21 mouse cellular contexts compared by ENCODE assay signal in genomic region chr1:193649400-193649799, GRCm38 (mm10).
"Had no signal": no experiment of that assay in that cellular context is flagged by ENCODE, and none has a peak within 500 bp of the region (broad histone marks: within the 10 kb centered on the region; RNA-seq: fewer than 3 reads in every experiment).

No protein-coding gene starts in this region.

- H3K4me1 ChIP-seq: liver, embryonic 13.5 days; liver, embryonic 15.5 days; lung, embryonic 15.5 days; neural tube, embryonic 15.5 days had no signal

- H3K4me2 ChIP-seq: liver, embryonic 13.5 days; liver, embryonic 15.5 days; lung, embryonic 15.5 days; midbrain, embryonic 13.5 days; neural tube, embryonic 13.5 days; neural tube, embryonic 15.5 days had no signal

- H3K27ac ChIP-seq: liver, embryonic 13.5 days; liver, embryonic 15.5 days; lung, embryonic 15.5 days; midbrain, embryonic 10.5 days; midbrain, embryonic 13.5 days; neural tube, embryonic 13.5 days; neural tube, embryonic 15.5 days had no signal

- ATAC-seq: liver, postnatal 0 days; lung, postnatal 0 days; midbrain, embryonic 13.5 days; midbrain, embryonic 16.5 days had no signal

- H3K27me3 ChIP-seq: liver, embryonic 13.5 days; liver, embryonic 15.5 days; lung, embryonic 15.5 days; midbrain, embryonic 13.5 days; neural tube, embryonic 13.5 days; neural tube, embryonic 15.5 days had no signal

- H3K4me3 ChIP-seq: liver, embryonic 13.5 days; liver, embryonic 15.5 days; lung, embryonic 15.5 days; midbrain, embryonic 10.5 days; midbrain, embryonic 13.5 days; myocyte; neural tube, embryonic 13.5 days; neural tube, embryonic 15.5 days had no signal

- H3K9ac ChIP-seq: liver, embryonic 13.5 days; liver, embryonic 15.5 days; liver, postnatal 0 days; lung, embryonic 15.5 days; midbrain, embryonic 13.5 days; neural tube, embryonic 13.5 days; neural tube, embryonic 15.5 days had no signal

- H3K9me3 ChIP-seq: liver, embryonic 13.5 days; liver, embryonic 15.5 days; lung, embryonic 15.5 days; midbrain, embryonic 10.5 days; midbrain, embryonic 13.5 days; neural tube, embryonic 13.5 days; neural tube, embryonic 15.5 days had no signal

- DNase-seq: liver, embryonic 13.5 days; liver, postnatal 0 days; lung, adult 2 months; lung, postnatal 4 days; retina, postnatal 1 day; right cerebral cortex, adult 18-20 months; right cerebral cortex, postnatal 25 days; right cerebral cortex, postnatal 4 days; spleen, adult 18-20 months; thymus, adult 18-20 months; thymus, postnatal 14 days; thymus, postnatal 36 days had no signal

- H3K36me3 ChIP-seq: liver, embryonic 13.5 days; liver, embryonic 15.5 days; lung, embryonic 15.5 days; midbrain, embryonic 10.5 days; midbrain, embryonic 13.5 days; neural tube, embryonic 13.5 days; neural tube, embryonic 15.5 days had no signal
